Comparison of ENCODE assay signal across 9 mouse cellular contexts in the genomic region with DNA sequence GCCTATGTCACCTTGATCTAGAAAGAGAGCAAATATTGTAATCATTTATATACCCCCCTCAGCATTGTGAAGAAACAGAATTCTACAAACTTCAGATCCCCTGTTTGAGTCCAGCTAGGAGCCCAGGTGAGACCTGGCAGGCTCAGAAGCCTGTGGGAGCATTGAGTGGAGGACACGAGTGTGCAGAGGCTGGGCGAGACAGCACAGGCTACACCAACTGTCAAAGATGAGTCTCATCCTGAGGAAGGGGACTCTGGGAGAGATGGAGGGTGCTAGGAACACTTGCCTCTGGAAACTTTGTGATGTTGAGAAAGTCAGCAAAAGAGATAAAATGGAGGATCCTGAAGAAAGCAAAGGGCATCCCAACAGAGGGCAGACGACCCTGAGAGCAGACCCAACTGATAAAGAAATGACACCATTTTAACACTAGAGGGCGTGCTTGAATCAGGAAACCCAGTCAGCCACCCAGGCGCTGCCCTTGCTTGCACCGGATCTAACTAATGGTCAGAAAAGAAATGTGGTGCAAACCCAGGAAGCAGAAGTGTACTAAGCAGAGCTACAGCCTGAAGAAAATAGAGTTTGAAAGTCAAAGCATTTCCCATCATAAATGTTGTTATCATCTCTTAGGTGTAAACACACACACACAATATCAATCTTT. TPM values are rescaled to one million over a fixed set of nuclear protein-coding genes. Genes with fewer than 3 reads are reported as not detected.
A peak's percentile ranks its signal among the peaks of the same experiment; 100 is the strongest.
DNase-seq lines count a peak whose midpoint lies in the region; ATAC-seq and TF ChIP-seq lines count a peak whose summit lies in the region.
"Had no signal": no experiment of that assay in that cellular context is flagged by ENCODE, and none has a peak within 500 bp of the region (broad histone marks: within the 10 kb centered on the region; RNA-seq: fewer than 3 reads in every experiment).

No protein-coding gene starts in this region.

- TF ChIP-seq POLR2A in spleen, adult 2 months (IDR thresholded peaks at IDR 0.05; ENCODE audit: low read depth, low read length): no peak

- intact Hi-C loops in left cerebral cortex, postnatal 10 days (cut with DNase I): loop anchor here (2.0 to 5.0 kb wide), 3 partner anchors 95 to 203 kb away; a partner anchor contains a TSS

- H3K4me3 ChIP-seq in spleen, adult 2 months (ENCODE audit: extremely low read depth, insufficient read depth, insufficient read length): no peak overlapping the region
- H3K4me3 ChIP-seq in stomach, embryonic 15.5 days (replicated peaks): no peak overlapping the region

- H3K36me3 ChIP-seq in spleen, adult 2 months (ENCODE audit: control insufficient read depth, insufficient read depth, low read length): no peaks in the 10 kb centered on the region
- H3K36me3 ChIP-seq in stomach, embryonic 15.5 days: no peaks in the 10 kb centered on the region

- ATAC-seq in inflammation-experienced regulatory T-cells, adult 6 months: peak; percentile 63
- peak; percentile 22; the same call in 1 of the 2 replicates for ATAC-seq in stomach, embryonic 15.5 days (ENCODE audit: insufficient read depth, low FRiP score, low read depth)

- H3K4me2 ChIP-seq in stomach, embryonic 15.5 days: no peak overlapping the region

- DNase-seq in spleen, adult 2 months (ENCODE audit: low read depth in 1 of 2, low spot score in 2 of 2): no peak
- no peak for DNase-seq in spleen, postnatal 14 days (ENCODE audit: low spot score in 2 of 2)
- DNase-seq in cerebellum, adult 9-10 months: peak; percentile 68
- peak; percentile 21 to 24 for DNase-seq in gastrocnemius, adult 8-10 months (ENCODE audit: low spot score in 2 of 2)
- peak; percentile 53 to 59 for DNase-seq in left cerebral cortex, postnatal 10 days (ENCODE audit: extremely low spot score in 1 of 2, low spot score in 2 of 2)
- DNase-seq in mesoderm, embryonic 11.5 days (ENCODE audit: low read depth, low spot score): peak; percentile 81

- no peaks in the 10 kb centered on the region for H3K9me3 ChIP-seq in stomach, embryonic 15.5 days

- peak; percentile 18; the same call in 1 of the 2 replicates for TF ChIP-seq CTCF in spleen, adult 2 months (IDR thresholded peaks at IDR 0.05; ENCODE audit: extremely low read depth, insufficient read depth, insufficient read length, insufficient replicate concordance)

- no peaks in the 10 kb centered on the region; the same call in 1 of the 2 replicates for H3K4me1 ChIP-seq in spleen, adult 2 months (ENCODE audit: control insufficient read depth, insufficient read depth, insufficient read length)
- no peaks in the 10 kb centered on the region for H3K4me1 ChIP-seq in stomach, embryonic 15.5 days

- H3K27ac ChIP-seq in spleen, adult 2 months (ENCODE audit: insufficient read depth, low read length): no peak overlapping the region
- no peak overlapping the region for H3K27ac ChIP-seq in stomach, embryonic 15.5 days
- H3K27ac ChIP-seq: macrophage had no signal

- WGBS in spleen, adult 2 months: 32% methylated on average over 6 of the region's 6 CpGs
- WGBS in stomach, embryonic 15.5 days: 32% methylated on average over 6 of the region's 6 CpGs

- H3K27me3 ChIP-seq in spleen, adult 2 months (ENCODE audit: control insufficient read depth, insufficient read depth, low read length): no peaks in the 10 kb centered on the region
- no peaks in the 10 kb centered on the region for H3K27me3 ChIP-seq in stomach, embryonic 15.5 days (replicated peaks)

- H3K9ac ChIP-seq in stomach, embryonic 15.5 days: no peak overlapping the region

RNA-seq across cellular contexts. Expression of a gene that starts 24.5 kb away (rescaled TPM):
- polyA plus RNA-seq in spleen, adult 2 months (2012; rRNA removed): 2.2 and 2.6 TPM in 2 replicates
- total RNA-seq in gastrocnemius, adult 8-10 months (2022): 10 to 100 TPM in 2 of 4 experiments, 1 to 10 TPM in 2; 5.3 to 12.9 (median 10.1) TPM
- polyA plus RNA-seq in inflammation-experienced regulatory T-cells, adult 6 months (2017; shearing (Covaris generic)): 1 to 10 TPM; 2.0 to 2.3 (median 2.1) TPM
- 10 to 100 TPM; 17.5 to 22.2 TPM for total RNA-seq in left cerebral cortex, postnatal 10 days (2021)
- 29.8 and 32.8 TPM in 2 replicates for polyA plus RNA-seq in stomach, embryonic 15.5 days (2015; fragmentation: Nextera tagmentation; extraction: Ambion mirVana)

Comparison
In these comparisons a context has a peak if more than half of its experiments do, and no peak if none do; other contexts are left out.
1. DNase-seq: peak in cerebellum, adult 9-10 months (single experiment), gastrocnemius, adult 8-10 months (2 of 2), left cerebral cortex, postnatal 10 days (2 of 2) and mesoderm, embryonic 11.5 days (single experiment); none in spleen, adult 2 months (0 of 2) and spleen, postnatal 14 days (0 of 2).